Mouse (Mus musculus) ZHBTc4 (cell line): ENCODE results near the gene Mn1.

Source experiments
- DNase-seq: peaks from one replicate; pipeline ENCODE4 v3.0.0-alpha.2; 2011; ENCODE audit warnings: low read depth, low spot score

Gene Mn1

DNA sequence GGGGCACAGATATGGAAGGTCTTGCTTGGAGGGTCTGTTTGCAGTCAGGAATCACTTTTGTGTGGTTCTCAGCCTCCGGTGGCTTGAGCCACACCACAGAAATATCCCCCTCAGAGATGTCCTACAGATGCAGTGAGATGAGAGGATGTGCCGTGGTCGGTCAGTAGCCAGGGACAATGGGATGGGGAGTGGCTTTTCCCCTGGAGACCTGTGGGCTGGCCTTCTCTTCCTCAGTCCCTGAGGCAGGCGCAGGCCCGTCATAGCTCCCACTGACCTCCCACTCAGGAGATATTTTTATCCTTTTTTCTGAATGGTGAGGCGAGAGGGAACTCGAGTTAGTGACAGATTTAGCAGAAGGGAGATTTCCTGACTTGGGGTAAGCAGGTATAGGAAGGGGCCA lies 12.6 kb downstream of the Mn1 start:
- DNase-seq, result no peak

- no peak for DNase-seq
Observed at GRCm38 (mm10) chr5:111431007-111431730, 14.0 kb downstream of the Mn1 start.

- no peak for DNase-seq
Observed at GRCm38 (mm10) chr5:111432842-111433241, 15.7 kb downstream of the Mn1 start.

- peak; percentile 30 for DNase-seq
Observed at GRCm38 (mm10) chr5:111434342-111434842, 17.2 kb downstream of the Mn1 start.

GRCm38 (mm10) chr5:111436260-111436659 lies 19.1 kb downstream of the Mn1 start:
- no peak for DNase-seq

- no peak for DNase-seq
Observed at GRCm38 (mm10) chr5:111437205-111437604, 20.0 kb downstream of the Mn1 start.

GRCm38 (mm10) chr5:111438336-111438735 lies 21.2 kb downstream of the Mn1 start:
- DNase-seq, result peak; percentile 89

GRCm38 (mm10) chr5:111438821-111439220 lies 21.7 kb downstream of the Mn1 start:
- peak; percentile 65 for DNase-seq

GRCm38 (mm10) chr5:111440264-111440663 lies 23.1 kb downstream of the Mn1 start:
- no peak for DNase-seq

DNA sequence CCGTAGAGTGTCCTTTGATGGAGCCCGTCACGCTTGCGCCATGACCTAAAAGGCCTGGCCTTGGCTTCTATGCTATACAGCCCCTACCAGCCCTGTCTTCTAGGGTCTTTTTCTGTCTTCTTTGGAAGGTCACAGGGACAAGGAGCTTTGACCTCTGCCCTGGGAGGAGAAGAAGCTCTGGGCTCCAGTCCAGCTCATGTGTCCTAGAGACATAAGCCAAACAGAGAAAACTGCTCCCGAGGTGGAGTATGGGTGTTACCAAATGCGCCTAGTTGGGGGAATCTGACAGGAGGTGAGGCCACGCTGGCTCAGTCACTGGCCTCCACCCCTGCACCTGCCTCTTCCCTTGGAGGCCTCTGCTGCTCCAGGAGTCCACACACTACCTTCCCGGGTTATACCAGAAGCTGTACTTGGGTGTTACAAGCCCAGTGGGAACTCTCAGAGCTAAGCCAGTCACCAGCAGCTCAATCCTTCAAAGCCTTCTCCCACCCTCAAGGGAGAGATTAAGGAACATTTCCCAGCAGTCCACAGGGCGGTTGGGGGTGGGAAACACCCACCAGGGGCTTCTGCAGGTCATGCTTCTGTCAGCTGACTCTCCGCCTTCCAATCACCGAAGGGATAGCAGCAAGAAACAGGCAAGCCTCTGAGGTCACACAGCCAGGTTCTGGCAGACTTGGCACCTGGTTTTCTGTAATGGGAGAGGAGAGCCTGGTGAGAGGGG lies 25.1 kb downstream of the Mn1 start:
- peak; percentile 72 for DNase-seq

DNA sequence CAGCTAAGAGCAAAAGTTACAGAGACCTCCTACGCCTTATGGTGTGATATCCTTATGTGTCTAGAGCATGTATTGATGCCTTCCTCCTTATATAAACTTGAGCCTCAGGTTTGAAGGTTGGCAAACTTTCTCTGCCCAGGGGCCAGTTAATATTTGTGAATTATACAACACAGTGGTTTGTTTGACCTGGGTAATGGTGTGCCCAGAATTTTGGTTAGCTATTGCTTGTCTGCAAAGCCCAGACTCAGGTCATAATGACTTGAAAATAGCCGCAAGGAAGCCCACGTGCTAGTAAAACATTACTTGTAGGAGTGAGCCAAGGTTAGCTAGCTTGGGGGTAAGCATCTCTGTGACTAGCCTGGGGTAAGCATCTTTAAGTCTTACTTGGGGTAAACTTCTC lies 26.5 kb downstream of the Mn1 start:
- no peak for DNase-seq

- DNase-seq, result no peak
Observed at GRCm38 (mm10) chr5:111444361-111444760, 27.2 kb downstream of the Mn1 start.

DNA sequence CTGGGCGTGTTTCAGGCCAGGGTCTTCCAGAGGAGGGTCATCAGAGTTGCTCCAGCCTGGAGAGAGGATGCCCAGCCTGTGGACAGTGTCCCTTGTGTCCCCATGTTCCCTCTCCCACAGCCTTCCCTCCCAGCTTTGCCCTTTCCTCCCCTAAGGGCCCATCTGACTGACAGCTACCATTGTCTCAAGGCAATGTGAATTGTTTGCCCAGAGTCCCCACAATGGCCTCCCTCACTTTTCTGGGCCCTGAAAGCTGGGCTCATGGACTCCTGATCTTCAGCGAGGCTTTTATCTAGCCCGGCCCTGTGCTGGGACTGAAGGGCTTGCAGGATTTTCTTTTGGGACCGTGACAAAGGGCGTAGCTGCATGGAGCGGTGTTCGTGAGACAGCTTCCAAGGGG lies 29.5 kb downstream of the Mn1 start:
- DNase-seq, result no peak

DNA sequence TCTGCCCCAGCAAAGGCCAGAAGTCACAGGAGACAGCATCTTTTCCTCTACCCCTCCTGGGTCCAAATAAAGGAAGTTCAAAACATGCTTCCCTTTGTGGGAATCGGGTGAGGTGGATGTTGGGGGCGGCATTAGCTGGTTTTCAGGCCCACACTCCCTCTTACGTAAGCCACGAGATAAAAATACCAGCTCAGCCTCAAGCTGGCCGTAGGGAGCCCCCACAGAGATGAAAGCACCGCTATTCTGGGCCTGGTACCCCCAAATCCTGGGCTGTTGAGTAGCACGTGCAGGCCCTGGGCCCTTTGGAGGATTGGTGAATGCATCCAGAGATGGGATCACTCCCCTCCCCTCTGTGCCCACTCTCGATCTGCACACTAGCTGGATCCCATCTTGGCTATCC lies 32.5 kb downstream of the Mn1 start:
- no peak for DNase-seq

GRCm38 (mm10) chr5:111454240-111454639 lies 37.1 kb downstream of the Mn1 start:
- no peak for DNase-seq

GRCm38 (mm10) chr5:111454876-111455275 lies 37.7 kb downstream of the Mn1 start:
- no peak for DNase-seq

- no peak for DNase-seq
Observed at GRCm38 (mm10) chr5:111458675-111459074, 41.5 kb downstream of the Mn1 start.

DNA sequence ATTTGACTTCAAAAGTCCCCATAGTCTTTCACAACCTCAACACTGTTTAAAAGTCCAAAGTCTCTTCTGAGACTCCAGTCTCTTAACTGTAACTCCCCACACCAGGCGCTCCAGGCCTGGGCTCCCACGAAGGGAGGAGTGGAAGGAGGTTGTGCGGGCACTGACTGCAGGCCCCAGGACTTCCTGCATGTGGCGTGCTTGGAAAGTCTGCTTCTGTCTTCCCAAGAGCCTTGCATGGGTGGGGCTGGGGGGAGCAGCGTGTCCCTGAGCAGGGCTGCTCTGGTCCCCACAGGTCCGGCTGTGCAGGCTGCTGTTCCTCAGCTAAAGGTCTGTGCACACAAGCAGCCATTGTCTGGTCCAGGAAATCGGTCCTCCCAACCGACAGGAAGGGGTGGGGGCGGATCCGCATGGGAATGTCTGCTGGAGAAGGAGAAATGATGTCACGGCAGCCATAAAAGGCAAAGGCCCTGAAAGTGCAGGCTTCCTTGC lies 48.7 kb downstream of the Mn1 start:
- peak; percentile 79 for DNase-seq

DNA sequence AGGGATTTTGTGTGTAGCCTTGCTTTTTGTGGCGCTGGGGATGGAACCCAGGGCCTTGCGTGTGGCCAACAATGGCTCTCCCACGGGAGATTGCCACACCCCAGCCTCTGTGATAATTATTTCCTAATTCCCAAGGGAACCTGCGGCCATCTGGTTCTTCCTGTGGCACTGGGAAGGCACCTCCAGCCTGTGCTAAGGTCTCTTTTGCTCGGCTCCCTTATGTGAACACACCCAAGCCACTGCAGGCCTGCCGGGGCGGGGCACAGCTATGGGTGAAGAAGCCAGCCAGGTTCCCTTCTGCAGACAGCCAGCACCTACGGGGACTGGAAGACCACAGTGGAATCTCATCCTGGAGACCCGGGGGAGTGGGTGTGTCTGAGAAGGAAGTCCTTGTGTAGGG lies 49.3 kb downstream of the Mn1 start:
- peak; percentile 64 for DNase-seq

DNA sequence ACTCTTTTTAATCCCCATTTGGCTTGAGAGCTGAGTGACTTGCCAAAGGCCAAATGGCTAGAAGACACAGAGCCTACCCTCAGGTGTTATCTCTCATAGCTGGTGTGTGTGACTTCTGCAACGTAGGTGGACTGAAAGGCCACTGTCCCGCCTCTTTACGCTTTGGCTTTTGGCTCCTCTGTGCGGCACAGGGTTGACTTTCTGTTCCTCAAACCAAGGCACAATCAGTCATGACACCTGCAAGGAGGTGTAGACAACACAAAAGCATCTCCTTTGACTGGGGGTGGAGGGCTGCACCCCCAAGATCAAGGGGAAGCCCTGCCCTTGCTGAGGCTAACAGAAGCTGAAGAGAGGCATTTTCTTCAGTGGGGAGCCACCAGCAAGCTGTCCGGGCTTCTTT lies 50.5 kb downstream of the Mn1 start:
- no peak for DNase-seq

GRCm38 (mm10) chr5:111469195-111469882 lies 52.2 kb downstream of the Mn1 start:
- DNase-seq, result no peak

DNA sequence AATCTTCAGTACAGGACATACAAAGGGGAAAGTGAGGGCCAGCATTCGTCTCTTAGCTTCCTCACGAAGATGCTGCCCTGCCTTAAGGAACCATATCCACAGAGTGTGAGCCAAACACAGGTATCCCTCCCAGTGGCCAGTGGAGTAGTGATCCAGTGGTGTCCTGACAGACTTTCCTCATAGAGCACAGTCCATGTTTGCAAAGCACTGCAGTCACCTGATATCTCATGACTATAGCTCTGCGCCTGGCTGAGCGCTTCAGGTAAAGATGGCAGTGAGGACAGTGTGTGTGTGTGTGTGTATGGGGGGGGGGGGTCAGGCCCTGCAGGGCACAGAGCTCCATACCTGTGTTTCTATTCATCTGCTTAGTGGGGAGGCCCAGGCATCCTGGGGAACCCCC lies 53.7 kb downstream of the Mn1 start:
- no peak for DNase-seq
